Mouse (Mus musculus) thymus, postnatal 14 days (tissue): Measurements from ENCODE around the gene Gm6993.

Source experiments
- DNase-seq: peaks from one replicate; pipeline ENCODE4 v3.0.0; 2021

The Gm6993 gene

GRCm38 (mm10) chr12:31272846-31273245 is 32.3 kb downstream of the Gm6993 start:
- no peak for DNase-seq

- DNase-seq: no peak
Measured at GRCm38 (mm10) chr12:31273646-31274045, 33.1 kb downstream of the Gm6993 start.

- no peak for DNase-seq
Measured at GRCm38 (mm10) chr12:31275411-31275810, 34.8 kb downstream of the Gm6993 start.

GRCm38 (mm10) chr12:31278270-31278669 is 37.7 kb downstream of the Gm6993 start:
- no peak for DNase-seq

GRCm38 (mm10) chr12:31280318-31280717 is 39.7 kb downstream of the Gm6993 start:
- no peak for DNase-seq

- DNase-seq: no peak
Measured at GRCm38 (mm10) chr12:31281100-31281591, 40.6 kb downstream of the Gm6993 start.

- no peak for DNase-seq
Measured at GRCm38 (mm10) chr12:31282241-31282640, 41.7 kb downstream of the Gm6993 start.

- no peak for DNase-seq
Measured at GRCm38 (mm10) chr12:31283131-31283530, 42.6 kb downstream of the Gm6993 start.

- no peak for DNase-seq
Measured at GRCm38 (mm10) chr12:31283617-31284136, 43.1 kb downstream of the Gm6993 start.

GRCm38 (mm10) chr12:31289046-31289445 is 48.5 kb downstream of the Gm6993 start:
- DNase-seq: no peak
